8 mouse cellular contexts compared by ENCODE assay signal in the genomic region with DNA sequence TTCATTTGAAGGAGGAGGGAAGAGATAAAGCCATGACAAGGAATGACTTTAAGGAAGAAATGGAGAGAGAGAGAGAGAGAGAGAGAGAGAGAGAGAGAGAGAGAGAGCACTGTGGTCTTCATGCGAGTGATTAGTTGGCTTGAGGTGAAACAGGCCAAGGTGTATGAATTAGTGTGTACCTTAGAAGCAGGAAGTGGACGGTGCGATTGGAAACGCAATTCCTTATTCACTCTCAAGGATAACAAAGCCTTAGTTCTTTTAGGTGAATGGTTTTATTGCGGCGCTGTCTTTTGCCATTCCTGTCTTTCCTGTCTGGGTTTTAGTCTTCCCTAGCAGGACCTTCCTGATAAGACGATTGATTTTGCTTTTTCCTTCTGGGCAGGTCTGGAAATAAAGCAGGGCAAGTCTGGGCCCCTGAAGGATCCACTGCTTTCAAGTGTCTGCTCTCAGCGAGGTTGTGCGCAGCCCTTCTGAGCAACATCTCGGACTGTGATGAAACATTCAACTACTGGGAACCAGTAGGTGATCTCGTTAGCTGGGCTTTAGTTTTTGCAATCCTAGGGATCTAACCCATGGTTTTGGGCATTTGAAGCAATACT. TPM values are rescaled to one million over a fixed set of nuclear protein-coding genes. Genes with fewer than 3 reads are reported as not detected.
DNase-seq lines count a peak whose midpoint lies in the region; ATAC-seq and TF ChIP-seq lines count a peak whose summit lies in the region.
"Had no signal": no experiment of that assay in that cellular context is flagged by ENCODE, and none has a peak within 500 bp of the region (broad histone marks: within the 10 kb centered on the region; RNA-seq: fewer than 3 reads in every experiment).

No protein-coding gene starts in this region.

- H3K4me1 ChIP-seq in lung, postnatal 0 days (ENCODE audit: insufficient read depth, low read depth, low read length) = peaks cover 4% of the 10 kb centered on the region; the same call in 1 of the 2 replicates
- peaks cover 20% of the 10 kb centered on the region for H3K4me1 ChIP-seq in forebrain, embryonic 12.5 days
- peaks cover 7% of the 10 kb centered on the region for H3K4me1 ChIP-seq in limb, embryonic 14.5 days (ENCODE audit: control insufficient read depth, insufficient read depth, low read length)
- peaks cover 13% of the 10 kb centered on the region; the same call in 1 of the 2 replicates for H3K4me1 ChIP-seq in stomach, embryonic 15.5 days

- H3K36me3 ChIP-seq in lung, postnatal 0 days (ENCODE audit: insufficient read depth, low read length) = 0 out of 2 replicates have a peak, but pooled peaks cover 8% of the 10 kb centered on the region
- peaks cover 27% of the 10 kb centered on the region for H3K36me3 ChIP-seq in forebrain, embryonic 12.5 days (replicated peaks)
- H3K36me3 ChIP-seq in limb, embryonic 14.5 days (ENCODE audit: control insufficient read depth, insufficient read depth, low read length) = peaks cover 41% of the 10 kb centered on the region
- H3K36me3 ChIP-seq in stomach, embryonic 15.5 days = peaks cover 19% of the 10 kb centered on the region; the same call in 1 of the 2 replicates

- DNase-seq in lung, postnatal 0 days (ENCODE audit: low spot score) = no peak
- no peak for DNase-seq in lung, adult 18-20 months
- no peak for DNase-seq in limb, embryonic 14.5 days (ENCODE audit: low spot score)
- no peak for DNase-seq in right cerebral cortex, postnatal 25 days
- DNase-seq in spleen, postnatal 14 days (ENCODE audit: low spot score in 2 of 2) = no peak
- DNase-seq: kidney, postnatal 25 days had no signal

- H3K27ac ChIP-seq in lung, postnatal 0 days (ENCODE audit: low read length) = no peak overlapping the region
- H3K27ac ChIP-seq in forebrain, embryonic 12.5 days = no peak overlapping the region
- no peak overlapping the region for H3K27ac ChIP-seq in limb, embryonic 14.5 days (replicated peaks; ENCODE audit: low read depth, low read length)
- peak overlapping the region; percentile 85 for H3K27ac ChIP-seq in stomach, embryonic 15.5 days

- no peak for TF ChIP-seq CTCF in lung, postnatal 0 days (IDR thresholded peaks at IDR 0.05)

- 42% methylated on average over 11 of the region's 11 CpGs for WGBS in lung, postnatal 0 days
- 65% methylated on average over 11 of the region's 11 CpGs for WGBS in forebrain, embryonic 12.5 days
- WGBS in limb, embryonic 14.5 days = 54% methylated on average over 11 of the region's 11 CpGs
- 49% methylated on average over 11 of the region's 11 CpGs for WGBS in stomach, embryonic 15.5 days

- peak overlapping the region; percentile 98 for H3K4me2 ChIP-seq in lung, postnatal 0 days (replicated peaks; ENCODE audit: low read depth, low read length)
- peak overlapping the region; percentile 87 for H3K4me2 ChIP-seq in forebrain, embryonic 12.5 days
- peak overlapping the region; percentile 74 for H3K4me2 ChIP-seq in limb, embryonic 14.5 days (replicated peaks; ENCODE audit: low read depth, low read length, severe bottlenecking)
- H3K4me2 ChIP-seq in stomach, embryonic 15.5 days = peak overlapping the region; percentile 87

- H3K9me3 ChIP-seq in lung, postnatal 0 days (ENCODE audit: low read length) = no peaks in the 10 kb centered on the region
- H3K9me3 ChIP-seq in forebrain, embryonic 12.5 days = no peaks in the 10 kb centered on the region
- no peaks in the 10 kb centered on the region for H3K9me3 ChIP-seq in limb, embryonic 14.5 days (ENCODE audit: control insufficient read depth, low read length)
- no peaks in the 10 kb centered on the region for H3K9me3 ChIP-seq in stomach, embryonic 15.5 days

- TF ChIP-seq POLR2A in limb, embryonic 14.5 days (IDR thresholded peaks at IDR 0.05; ENCODE audit: borderline replicate concordance, extremely low read depth, insufficient read depth, insufficient read length) = no peak

- H3K4me3 ChIP-seq in lung, postnatal 0 days (ENCODE audit: low read depth, low read length) = peak overlapping the region; percentile 98; the same call in 1 of the 2 replicates
- H3K4me3 ChIP-seq in forebrain, embryonic 12.5 days (replicated peaks) = peak overlapping the region; percentile 94
- H3K4me3 ChIP-seq in limb, embryonic 14.5 days (replicated peaks; ENCODE audit: low read length) = peak overlapping the region; percentile 92
- peak overlapping the region; percentile 97 for H3K4me3 ChIP-seq in stomach, embryonic 15.5 days (replicated peaks)

- no peaks in the 10 kb centered on the region for H3K27me3 ChIP-seq in lung, postnatal 0 days (replicated peaks; ENCODE audit: insufficient read depth, low read length)
- no peaks in the 10 kb centered on the region for H3K27me3 ChIP-seq in forebrain, embryonic 12.5 days
- no peaks in the 10 kb centered on the region for H3K27me3 ChIP-seq in limb, embryonic 14.5 days (ENCODE audit: control insufficient read depth, insufficient read depth, low read length)
- no peaks in the 10 kb centered on the region for H3K27me3 ChIP-seq in stomach, embryonic 15.5 days (replicated peaks)

- ATAC-seq in lung, postnatal 0 days = no peak
- ATAC-seq in forebrain, embryonic 12.5 days (ENCODE audit: low FRiP score) = no peak
- ATAC-seq in limb, embryonic 14.5 days (ENCODE audit: low FRiP score, low read depth) = no peak
- ATAC-seq in stomach, embryonic 15.5 days (ENCODE audit: insufficient read depth, low FRiP score, low read depth) = 0 out of 2 replicates have a peak, but pooled peaks have one; percentile 12

- no peak for TF ChIP-seq EP300 in lung, postnatal 0 days (IDR thresholded peaks at IDR 0.05)

- peak overlapping the region; percentile 88 for H3K9ac ChIP-seq in lung, postnatal 0 days (replicated peaks; ENCODE audit: low read depth)
- H3K9ac ChIP-seq in forebrain, embryonic 12.5 days = peak overlapping the region; percentile 91
- H3K9ac ChIP-seq in limb, embryonic 14.5 days (ENCODE audit: low read depth, low read length, severe bottlenecking) = peak overlapping the region; percentile 89
- peak overlapping the region; percentile 91; the same call in 1 of the 2 replicates for H3K9ac ChIP-seq in stomach, embryonic 15.5 days

RNA-seq across cellular contexts. Expression of a gene that starts 0.9 kb away (rescaled TPM):
- polyA plus RNA-seq in lung, postnatal 0 days (2015; fragmentation: Nextera tagmentation; extraction: Ambion mirVana) = 72.3 and 79.8 TPM in 2 replicates
- 35.6 and 38.0 TPM in 2 replicates for polyA plus RNA-seq in forebrain, embryonic 12.5 days (2016; fragmentation: Nextera tagmentation; extraction: Ambion mirVana)
- polyA plus RNA-seq in limb, embryonic 14.5 days (2012; rRNA removed) = 27.1 and 27.6 TPM in 2 replicates
- polyA plus RNA-seq in limb, embryonic 14.5 days (2014; fragmentation: Nextera tagmentation; extraction: Ambion mirVana) = 25.5 and 29.5 TPM in 2 replicates
- polyA plus RNA-seq in stomach, embryonic 15.5 days (2015; fragmentation: Nextera tagmentation; extraction: Ambion mirVana) = 31.2 and 32.6 TPM in 2 replicates

RNA-seq across cellular contexts. Expression of a gene that starts 1.4 kb away (rescaled TPM):
- polyA plus RNA-seq in lung, postnatal 0 days (2015; fragmentation: Nextera tagmentation; extraction: Ambion mirVana) = 17.9 and 19.0 TPM in 2 replicates
- 38.0 and 40.6 TPM in 2 replicates for polyA plus RNA-seq in forebrain, embryonic 12.5 days (2016; fragmentation: Nextera tagmentation; extraction: Ambion mirVana)
- 33.2 and 41.9 TPM in 2 replicates for polyA plus RNA-seq in limb, embryonic 14.5 days (2012; rRNA removed)
- 35.8 and 35.9 TPM in 2 replicates for polyA plus RNA-seq in limb, embryonic 14.5 days (2014; fragmentation: Nextera tagmentation; extraction: Ambion mirVana)
- polyA plus RNA-seq in stomach, embryonic 15.5 days (2015; fragmentation: Nextera tagmentation; extraction: Ambion mirVana) = 36.7 and 40.6 TPM in 2 replicates

RNA-seq across cellular contexts. Expression of a gene that starts 8.2 kb away (rescaled TPM):
- 10.2 and 12.1 TPM in 2 replicates for polyA plus RNA-seq in lung, postnatal 0 days (2015; fragmentation: Nextera tagmentation; extraction: Ambion mirVana)
- 10.6 and 11.7 TPM in 2 replicates for polyA plus RNA-seq in forebrain, embryonic 12.5 days (2016; fragmentation: Nextera tagmentation; extraction: Ambion mirVana)
- polyA plus RNA-seq in limb, embryonic 14.5 days (2012; rRNA removed) = 7.4 and 7.7 TPM in 2 replicates
- polyA plus RNA-seq in limb, embryonic 14.5 days (2014; fragmentation: Nextera tagmentation; extraction: Ambion mirVana) = 10.6 and 10.8 TPM in 2 replicates
- 12.3 and 12.5 TPM in 2 replicates for polyA plus RNA-seq in stomach, embryonic 15.5 days (2015; fragmentation: Nextera tagmentation; extraction: Ambion mirVana)

RNA-seq across cellular contexts. Expression of a gene that starts 24.1 kb away (rescaled TPM):
- 30.8 and 32.4 TPM in 2 replicates for polyA plus RNA-seq in lung, postnatal 0 days (2015; fragmentation: Nextera tagmentation; extraction: Ambion mirVana)
- polyA plus RNA-seq in forebrain, embryonic 12.5 days (2016; fragmentation: Nextera tagmentation; extraction: Ambion mirVana) = 0.54 TPM in 1 of 2 replicates, not detected in the other
- polyA plus RNA-seq in limb, embryonic 14.5 days (2012; rRNA removed) = 53.0 and 61.6 TPM in 2 replicates
- polyA plus RNA-seq in limb, embryonic 14.5 days (2014; fragmentation: Nextera tagmentation; extraction: Ambion mirVana) = 47.8 and 78.7 TPM in 2 replicates
- polyA plus RNA-seq in stomach, embryonic 15.5 days (2015; fragmentation: Nextera tagmentation; extraction: Ambion mirVana) = 5.4 and 6.9 TPM in 2 replicates

RNA-seq across cellular contexts. Expression of a gene that starts 25.1 kb away (rescaled TPM):
- 442 and 571 TPM in 2 replicates for polyA plus RNA-seq in lung, postnatal 0 days (2015; fragmentation: Nextera tagmentation; extraction: Ambion mirVana)
- polyA plus RNA-seq in forebrain, embryonic 12.5 days (2016; fragmentation: Nextera tagmentation; extraction: Ambion mirVana) = 3.9 and 6.5 TPM in 2 replicates
- polyA plus RNA-seq in limb, embryonic 14.5 days (2012; rRNA removed) = 78.2 and 80.7 TPM in 2 replicates
- 87.2 and 117 TPM in 2 replicates for polyA plus RNA-seq in limb, embryonic 14.5 days (2014; fragmentation: Nextera tagmentation; extraction: Ambion mirVana)
- 64.1 and 74.6 TPM in 2 replicates for polyA plus RNA-seq in stomach, embryonic 15.5 days (2015; fragmentation: Nextera tagmentation; extraction: Ambion mirVana)
